Mouse (Mus musculus): ENCODE measurements at regions not wholly inside any gene's neighbourhood (a gene's known extent, or its start where the extent isn't known, plus 50 kb on each side); places are given as distances from the start of the nearest gene placed in this dataset.

GRCm38 (mm10) chr4:81841642-81842494, 399.3 kb upstream of the Mpdz start:
- no peak for DNase-seq

- DNase-seq: no peak
Measured at GRCm38 (mm10) chr4:81829972-81830371, 387.4 kb upstream of the Mpdz start.

GRCm38 (mm10) chr4:81827453-81827852, 384.8 kb upstream of the Mpdz start:
- DNase-seq: no peak

GRCm38 (mm10) chr4:81825966-81826365, 383.4 kb upstream of the Mpdz start:
- no peak for DNase-seq

- DNase-seq: no peak
Measured at GRCm38 (mm10) chr4:81823566-81823965, 381.0 kb upstream of the Mpdz start.

- DNase-seq: no peak
Measured at GRCm38 (mm10) chr4:81789274-81789673, 346.7 kb upstream of the Mpdz start.

GRCm38 (mm10) chr4:81788636-81789035, 346.0 kb upstream of the Mpdz start:
- DNase-seq: no peak

GRCm38 (mm10) chr4:81781971-81782370, 339.4 kb upstream of the Mpdz start:
- no peak for DNase-seq

GRCm38 (mm10) chr4:81766705-81767104, 324.1 kb upstream of the Mpdz start:
- no peak for DNase-seq

- DNase-seq: peak; percentile 27
Measured at GRCm38 (mm10) chr4:81764026-81764867, 321.6 kb upstream of the Mpdz start.

GRCm38 (mm10) chr4:81763311-81764025, 320.9 kb upstream of the Mpdz start:
- no peak for DNase-seq

- peak; percentile 10 for DNase-seq
Measured at GRCm38 (mm10) chr4:81762592-81763229, 320.1 kb upstream of the Mpdz start.

GRCm38 (mm10) chr4:81757905-81758304, 315.3 kb upstream of the Mpdz start:
- no peak for DNase-seq

GRCm38 (mm10) chr4:81744629-81745509, 302.3 kb upstream of the Mpdz start:
- peak; percentile 8 for DNase-seq

- peak; percentile 9 for DNase-seq
Measured at GRCm38 (mm10) chr4:81743978-81744628, 301.5 kb upstream of the Mpdz start.

GRCm38 (mm10) chr4:81742536-81743459, 300.2 kb upstream of the Mpdz start:
- no peak for DNase-seq

- DNase-seq: no peak
Measured at GRCm38 (mm10) chr4:81734391-81734790, 291.8 kb upstream of the Mpdz start.

- DNase-seq: no peak
Measured at GRCm38 (mm10) chr4:81730386-81730785, 287.8 kb upstream of the Mpdz start.

GRCm38 (mm10) chr4:81728961-81729360, 286.3 kb upstream of the Mpdz start:
- no peak for DNase-seq

Measured in gastrocnemius, postnatal 10 days (tissue).